Mouse (Mus musculus): ENCODE data around the gene Sag. TPM values are rescaled to one million over a fixed set of nuclear protein-coding genes. Genes with fewer than 3 reads are reported as not detected.
"Not testable (repeated sequence)": the region's sequence is repeated elsewhere in the genome, so short reads cannot be mapped to it uniquely, and the experiment has no call there.

Gene Sag
- total and polyA plus RNA-seq, 2 experiments from 2014 or later: 1.9 TPM; not detected in 1

DNA sequence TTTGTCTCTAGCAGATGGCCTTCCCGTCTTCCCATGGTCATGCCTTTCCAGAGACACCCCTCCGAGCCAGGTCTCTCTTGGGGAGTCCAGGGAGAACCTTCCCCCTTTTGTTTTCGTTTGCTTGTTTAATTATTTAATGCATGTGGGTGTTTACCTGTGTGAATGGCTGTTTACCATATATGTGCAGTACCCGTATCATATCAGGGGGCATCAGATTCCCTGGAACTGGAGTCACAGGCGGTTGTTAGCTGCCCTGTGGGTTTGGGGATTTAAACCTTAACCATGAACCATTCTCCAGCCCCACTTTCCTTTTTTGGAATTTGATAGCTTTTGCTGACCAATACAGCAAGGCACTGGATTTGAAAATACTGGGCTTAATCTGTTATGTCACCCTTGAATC is 21.8 kb downstream of the Sag start:
- no peak for DNase-seq (ENCODE audit: low spot score)
- no peak overlapping the region for H3K4me3 ChIP-seq (ENCODE audit: low read depth, low read length)
- no peak for TF ChIP-seq CTCF (IDR thresholded peaks at IDR 0.05)
- no peak overlapping the region for H3K9ac ChIP-seq (replicated peaks; ENCODE audit: low read length, poor library complexity, severe bottlenecking)
- no peak overlapping the region for H3K4me2 ChIP-seq (ENCODE audit: low read depth, low read length, poor library complexity, severe bottlenecking)
- H3K36me3 ChIP-seq (ENCODE audit: insufficient read depth, low read length): no peaks in the 10 kb centered on the region
- H3K27ac ChIP-seq (ENCODE audit: low read depth, low read length): no peak overlapping the region
- 79% methylated on average over 5 of the region's 5 CpGs for WGBS
- H3K4me1 ChIP-seq (ENCODE audit: insufficient read depth, low read length): no peaks in the 10 kb centered on the region
- no peak for ATAC-seq (ENCODE audit: low FRiP score)
- H3K9me3 ChIP-seq (ENCODE audit: low read length): no peaks in the 10 kb centered on the region
- no peaks in the 10 kb centered on the region for H3K27me3 ChIP-seq (ENCODE audit: insufficient read depth, low read length)

DNA sequence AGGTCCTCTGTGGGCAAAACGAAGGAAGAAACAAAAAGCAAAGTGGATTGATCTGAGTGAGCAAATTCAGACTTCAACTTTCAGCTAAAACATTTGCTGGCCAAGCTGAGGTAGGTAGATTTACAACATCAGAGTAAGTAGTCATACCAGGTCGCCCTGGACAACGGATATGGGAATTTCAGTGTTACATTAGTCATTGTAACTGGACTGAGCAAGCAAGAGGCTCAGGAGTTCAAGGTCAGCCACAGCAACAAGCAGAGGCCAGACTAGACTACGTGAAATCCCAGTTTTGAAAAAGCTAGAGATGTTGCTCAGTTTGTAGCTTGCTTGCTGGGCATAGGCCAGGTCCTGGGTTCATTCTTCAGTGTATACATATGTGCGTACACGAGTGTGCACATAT is 22.5 kb downstream of the Sag start:
- TF ChIP-seq CTCF (IDR thresholded peaks at IDR 0.05): no peak
- WGBS: 91% methylated on average over 6 of the region's 6 CpGs
- no peaks in the 10 kb centered on the region for H3K9me3 ChIP-seq (ENCODE audit: low read length)
- no peaks in the 10 kb centered on the region for H3K36me3 ChIP-seq (ENCODE audit: insufficient read depth, low read length)
- H3K4me2 ChIP-seq (ENCODE audit: low read depth, low read length, poor library complexity, severe bottlenecking): no peak overlapping the region
- H3K4me1 ChIP-seq (ENCODE audit: insufficient read depth, low read length): no peaks in the 10 kb centered on the region
- ATAC-seq (ENCODE audit: low FRiP score) (no peak), DNase-seq (ENCODE audit: low spot score) (no peak)
- H3K27me3 ChIP-seq (ENCODE audit: insufficient read depth, low read length): no peaks in the 10 kb centered on the region
- H3K27ac ChIP-seq (ENCODE audit: low read depth, low read length): no peak overlapping the region
- no peak overlapping the region for H3K9ac ChIP-seq (replicated peaks; ENCODE audit: low read length, poor library complexity, severe bottlenecking)
- no peak overlapping the region for H3K4me3 ChIP-seq (ENCODE audit: low read depth, low read length)

DNA sequence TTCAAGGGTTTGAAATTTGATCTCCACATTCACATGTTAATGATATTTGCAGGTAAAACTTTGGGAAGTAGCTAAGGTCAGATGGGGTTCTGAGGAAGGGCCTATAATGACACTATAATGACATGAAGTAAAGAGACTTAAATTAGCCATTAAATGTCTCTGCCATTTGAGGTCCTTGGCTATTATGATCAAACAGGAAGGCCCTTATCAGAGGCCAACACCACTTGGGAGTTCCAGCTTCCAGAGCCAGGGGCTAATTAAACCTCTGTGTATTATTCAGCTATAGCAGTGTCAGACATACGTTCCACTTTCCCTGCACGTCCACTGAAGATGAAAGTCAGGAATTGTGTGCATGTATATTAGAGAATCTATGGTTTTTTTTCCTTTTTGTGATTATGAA is 23.0 kb downstream of the Sag start:
- no peak for TF ChIP-seq CTCF (IDR thresholded peaks at IDR 0.05)
- 58% methylated on average over 2 of the region's 2 CpGs for WGBS
- DNase-seq (ENCODE audit: low spot score) (no peak), ATAC-seq (ENCODE audit: low FRiP score) (no peak)
- no peak overlapping the region for H3K4me2 ChIP-seq (ENCODE audit: low read depth, low read length, poor library complexity, severe bottlenecking)
- H3K27me3 ChIP-seq (ENCODE audit: insufficient read depth, low read length): no peaks in the 10 kb centered on the region
- no peaks in the 10 kb centered on the region for H3K9me3 ChIP-seq (ENCODE audit: low read length)
- no peak overlapping the region for H3K9ac ChIP-seq (replicated peaks; ENCODE audit: low read length, poor library complexity, severe bottlenecking)
- no peaks in the 10 kb centered on the region for H3K36me3 ChIP-seq (ENCODE audit: insufficient read depth, low read length)
- H3K4me1 ChIP-seq (ENCODE audit: insufficient read depth, low read length): no peaks in the 10 kb centered on the region
- H3K4me3 ChIP-seq (ENCODE audit: low read depth, low read length): no peak overlapping the region
- H3K27ac ChIP-seq (ENCODE audit: low read depth, low read length): no peak overlapping the region

DNA sequence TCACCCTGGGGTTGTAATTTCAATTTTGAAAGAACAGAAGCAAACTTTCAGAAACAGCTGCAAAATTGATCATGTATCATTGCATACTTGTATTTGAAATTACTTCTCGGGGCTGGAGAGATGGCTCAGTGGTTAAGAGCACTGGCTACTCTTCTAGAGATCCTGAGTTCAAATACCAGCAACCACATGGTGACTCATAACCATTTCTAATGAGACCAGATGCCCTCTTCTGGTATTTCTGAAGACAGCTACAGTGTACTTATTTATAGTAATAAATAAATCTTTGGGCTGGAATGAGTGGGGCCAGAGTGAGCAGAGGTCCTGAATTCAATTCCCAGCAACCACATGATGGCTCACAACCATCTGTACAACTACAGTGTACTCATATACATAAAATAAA is 24.0 kb downstream of the Sag start:
- not testable (repeated sequence) for H3K36me3 ChIP-seq (ENCODE audit: insufficient read depth, low read length); H3K9me3 ChIP-seq (ENCODE audit: low read length); H3K4me1 ChIP-seq (ENCODE audit: insufficient read depth, low read length); H3K27ac ChIP-seq (ENCODE audit: low read depth, low read length); H3K9ac ChIP-seq (replicated peaks; ENCODE audit: low read length, poor library complexity, severe bottlenecking); ATAC-seq (ENCODE audit: low FRiP score); H3K27me3 ChIP-seq (ENCODE audit: insufficient read depth, low read length); H3K4me2 ChIP-seq (ENCODE audit: low read depth, low read length, poor library complexity, severe bottlenecking); H3K4me3 ChIP-seq (ENCODE audit: low read depth, low read length); DNase-seq (ENCODE audit: low spot score)
- 93% methylated on average over 1 of the region's 1 CpGs for WGBS

DNA sequence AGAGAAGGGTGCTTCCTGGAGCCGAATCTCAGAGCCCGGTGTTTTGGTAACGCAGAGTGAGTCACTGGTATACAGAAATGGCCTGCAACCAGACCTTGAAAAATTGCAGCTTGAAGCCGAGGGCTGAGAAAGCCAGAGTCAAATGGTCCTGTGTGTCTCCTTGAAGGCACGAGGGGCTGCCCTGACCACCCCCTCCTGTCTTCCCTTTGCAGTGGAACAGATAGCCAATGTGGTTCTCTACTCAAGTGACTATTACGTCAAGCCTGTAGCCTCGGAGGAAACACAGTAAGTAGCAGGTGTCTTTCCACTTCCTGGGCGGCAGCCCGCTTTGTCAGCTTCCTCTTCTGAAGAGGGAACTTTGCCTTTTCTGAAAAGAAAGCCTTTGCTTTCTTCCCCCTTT is 24.7 kb downstream of the Sag start:
- WGBS: 75% methylated on average over 9 of the region's 9 CpGs
- no peak overlapping the region for H3K4me3 ChIP-seq (ENCODE audit: low read depth, low read length)
- H3K9me3 ChIP-seq (ENCODE audit: low read length): no peaks in the 10 kb centered on the region
- no peaks in the 10 kb centered on the region for H3K27me3 ChIP-seq (ENCODE audit: insufficient read depth, low read length)
- H3K4me1 ChIP-seq (ENCODE audit: insufficient read depth, low read length): no peaks in the 10 kb centered on the region
- DNase-seq (ENCODE audit: low spot score) (no peak), ATAC-seq (ENCODE audit: low FRiP score) (no peak)
- H3K9ac ChIP-seq (replicated peaks; ENCODE audit: low read length, poor library complexity, severe bottlenecking): no peak overlapping the region
- TF ChIP-seq CTCF (IDR thresholded peaks at IDR 0.05): no peak
- H3K4me2 ChIP-seq (ENCODE audit: low read depth, low read length, poor library complexity, severe bottlenecking): no peak overlapping the region
- H3K36me3 ChIP-seq (ENCODE audit: insufficient read depth, low read length): no peaks in the 10 kb centered on the region
- H3K27ac ChIP-seq (ENCODE audit: low read depth, low read length): no peak overlapping the region

DNA sequence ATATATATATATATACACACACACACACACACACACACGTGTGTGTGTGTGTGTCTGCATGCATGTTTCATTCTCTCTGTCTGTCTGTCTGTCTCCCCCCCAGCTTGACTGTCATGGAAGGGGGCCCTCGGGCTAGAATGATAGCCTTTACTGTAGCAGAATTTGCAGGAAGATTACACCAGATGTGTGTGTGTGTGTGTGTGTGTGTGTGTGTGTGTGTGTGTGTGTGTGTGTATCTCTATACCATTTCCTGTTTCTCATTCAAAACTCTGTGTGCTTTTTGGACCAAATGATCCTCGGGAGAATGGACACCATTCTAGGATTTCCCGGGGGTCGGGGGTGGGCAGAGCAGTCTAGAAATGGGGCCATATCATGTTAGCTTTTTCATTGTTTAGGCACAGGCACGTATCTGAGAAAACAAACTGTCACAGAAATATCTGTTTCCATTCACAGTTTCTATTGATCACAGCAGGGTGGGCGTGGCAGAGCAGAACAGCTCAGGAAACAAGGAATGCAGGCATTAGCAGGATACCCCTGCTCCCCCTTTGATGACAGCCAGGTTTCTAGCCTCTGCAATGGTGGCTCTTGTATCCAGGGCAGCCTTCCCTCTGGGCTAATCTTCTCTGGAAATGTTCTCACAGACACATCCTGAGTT is 25.6 kb downstream of the Sag start:
- no peaks in the 10 kb centered on the region for H3K36me3 ChIP-seq (ENCODE audit: insufficient read depth, low read length)
- H3K27me3 ChIP-seq (ENCODE audit: insufficient read depth, low read length): no peaks in the 10 kb centered on the region
- no peaks in the 10 kb centered on the region for H3K9me3 ChIP-seq (ENCODE audit: low read length)
- ATAC-seq (ENCODE audit: low FRiP score): no peak
- no peak for DNase-seq (ENCODE audit: low spot score)
- H3K27ac ChIP-seq (ENCODE audit: low read depth, low read length): 0 out of 2 replicates have a peak overlapping the region, but pooled peaks have one; percentile 6
- H3K4me3 ChIP-seq (ENCODE audit: low read depth, low read length): no peak overlapping the region
- no peak overlapping the region for H3K4me2 ChIP-seq (ENCODE audit: low read depth, low read length, poor library complexity, severe bottlenecking)
- H3K4me1 ChIP-seq (ENCODE audit: insufficient read depth, low read length): no peaks in the 10 kb centered on the region
- TF ChIP-seq CTCF (IDR thresholded peaks at IDR 0.05): no peak
- WGBS: 37% methylated on average over 7 of the region's 7 CpGs
- no peak overlapping the region for H3K9ac ChIP-seq (replicated peaks; ENCODE audit: low read length, poor library complexity, severe bottlenecking)

Measured in midbrain, postnatal 0 days (tissue).